Mouse (Mus musculus) embryonic facial prominence, embryonic 14.5 days (tissue): ENCODE measurements around the gene C1qtnf9. TPM values are rescaled to one million over a fixed set of nuclear protein-coding genes. Genes with fewer than 3 reads are reported as not detected.

Experiments used
- polyA plus RNA-seq: library from polyadenylated mRNA; unstranded; fragments of >200 nt; fragmentation: Nextera tagmentation; extraction: Ambion mirVana; gene quantifications from 2 replicates; pipeline ENCODE4 v1.2.1, GENCODE M21; 2014

Gene C1qtnf9
- polyA plus RNA-seq, 1 experiment from 2014 or later, result 1.3 TPM

Other genes with a start within 250 kb of the C1qtnf9 start
- gene Spata13, start 134.1 kb upstream of the C1qtnf9 start, polyA plus RNA-seq, result 14.7 and 16.9 TPM in 2 replicates
- gene Mipep, start 16.4 kb downstream of the C1qtnf9 start, polyA plus RNA-seq, result 22.6 and 23.5 TPM in 2 replicates